Mouse (Mus musculus): ENCODE measurements at regions not wholly inside any gene's neighbourhood (a gene's known extent, or its start where the extent isn't known, plus 50 kb on each side); places are given as distances from the start of the nearest gene placed in this dataset.

DNA sequence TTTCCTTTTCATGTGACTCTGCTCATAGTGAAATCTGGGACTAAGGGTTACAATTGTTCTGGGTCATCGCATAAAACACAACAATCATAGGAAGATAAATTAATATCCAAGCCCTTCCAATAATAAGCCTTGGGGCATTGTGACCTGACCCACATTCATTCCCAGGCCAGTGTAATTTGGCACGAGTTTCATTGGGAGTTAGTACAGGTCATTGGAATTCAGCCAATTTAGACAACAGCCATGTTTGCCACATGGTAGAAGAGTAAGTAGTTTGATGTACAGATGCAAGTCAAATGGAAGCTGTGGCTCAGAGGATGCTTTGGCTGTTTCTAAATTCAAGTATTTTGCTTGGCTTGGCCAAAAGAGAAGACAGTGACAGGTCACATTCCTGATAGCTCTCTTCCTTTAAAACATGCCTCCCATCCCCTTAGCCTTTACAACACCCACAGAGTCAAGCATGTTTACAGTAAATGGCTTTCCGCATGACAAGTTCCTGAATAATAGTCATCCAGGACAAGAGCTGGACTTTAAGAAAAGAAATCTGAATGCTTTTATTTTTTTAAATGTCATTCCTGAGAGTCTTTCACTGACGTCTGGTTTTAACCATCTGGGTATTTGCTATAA is 355.5 kb upstream of the Lcorl start:
- DNase-seq (ENCODE audit: low spot score), result no peak
- H3K27ac ChIP-seq (replicated peaks; ENCODE audit: low read depth, low read length), result no peak overlapping the region
- WGBS, result 59% methylated on average over 4 of the region's 4 CpGs

DNA sequence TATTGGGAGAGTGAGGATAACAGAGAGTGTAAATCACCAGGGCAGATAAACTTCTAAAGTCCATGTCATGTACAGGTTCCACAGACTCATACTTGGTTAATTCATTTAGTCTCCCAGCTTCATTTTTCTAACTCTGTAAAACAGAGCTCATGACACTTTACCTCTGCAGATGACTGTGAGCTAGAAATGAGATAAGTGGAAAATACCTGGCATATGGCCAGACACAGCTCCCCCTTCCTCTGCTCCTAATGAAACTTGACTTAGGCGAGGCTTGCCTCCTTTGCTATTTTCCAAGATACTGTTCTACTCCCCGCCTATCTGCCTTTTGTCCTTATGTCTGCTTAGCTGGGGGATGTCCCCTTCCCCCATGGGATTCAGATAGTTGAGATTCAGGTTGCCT is 351.7 kb upstream of the Lcorl start:
- Histone ChIP-seq H3K9me3 (ENCODE audit: control insufficient read depth, low read length) (no peaks in the 10 kb centered on the region), H3K4me2 (replicated peaks; ENCODE audit: low read depth, low read length, severe bottlenecking) (no peak overlapping the region), H3K27me3 (ENCODE audit: control insufficient read depth, insufficient read depth, low read length) (no peaks in the 10 kb centered on the region), H3K36me3 (ENCODE audit: control insufficient read depth, insufficient read depth, low read length) (no peaks in the 10 kb centered on the region), H3K4me1 (ENCODE audit: control insufficient read depth, insufficient read depth, low read length) (no peaks in the 10 kb centered on the region), H3K9ac (ENCODE audit: low read depth, low read length, severe bottlenecking) (no peak overlapping the region), H3K4me3 (replicated peaks; ENCODE audit: low read length) (no peak overlapping the region), H3K27ac (replicated peaks; ENCODE audit: low read depth, low read length) (no peak overlapping the region)
- no peak for TF ChIP-seq POLR2A (IDR thresholded peaks at IDR 0.05; ENCODE audit: borderline replicate concordance, extremely low read depth, insufficient read depth, insufficient read length)
- 66% methylated on average over 2 of the region's 2 CpGs for WGBS
- DNase-seq (ENCODE audit: low spot score) (no peak), ATAC-seq (ENCODE audit: low FRiP score, low read depth) (no peak)

More for the DNA sequence above, 355.5 kb upstream of the Lcorl start:
- no peaks in the 10 kb centered on the region for H3K36me3 ChIP-seq (ENCODE audit: control insufficient read depth, insufficient read depth, low read length)
- H3K27me3 ChIP-seq (ENCODE audit: control insufficient read depth, insufficient read depth, low read length), result no peaks in the 10 kb centered on the region
- no peak for TF ChIP-seq POLR2A (IDR thresholded peaks at IDR 0.05; ENCODE audit: borderline replicate concordance, extremely low read depth, insufficient read depth, insufficient read length)
- H3K4me3 ChIP-seq (replicated peaks; ENCODE audit: low read length), result no peak overlapping the region
- no peak for ATAC-seq (ENCODE audit: low FRiP score, low read depth)
- H3K9me3 ChIP-seq (ENCODE audit: control insufficient read depth, low read length), result no peaks in the 10 kb centered on the region
- no peaks in the 10 kb centered on the region for H3K4me1 ChIP-seq (ENCODE audit: control insufficient read depth, insufficient read depth, low read length)
- H3K9ac ChIP-seq (ENCODE audit: low read depth, low read length, severe bottlenecking), result no peak overlapping the region
- no peak overlapping the region for H3K4me2 ChIP-seq (replicated peaks; ENCODE audit: low read depth, low read length, severe bottlenecking)

- H3K4me3 ChIP-seq (replicated peaks; ENCODE audit: low read length), result no peak overlapping the region
- no peak overlapping the region for H3K27ac ChIP-seq (replicated peaks; ENCODE audit: low read depth, low read length)
- H3K9ac ChIP-seq (ENCODE audit: low read depth, low read length, severe bottlenecking), result no peak overlapping the region
- DNase-seq (ENCODE audit: low spot score) (no peak), ATAC-seq (ENCODE audit: low FRiP score, low read depth) (no peak)
- no peaks in the 10 kb centered on the region for H3K4me1 ChIP-seq (ENCODE audit: control insufficient read depth, insufficient read depth, low read length)
- H3K36me3 ChIP-seq (ENCODE audit: control insufficient read depth, insufficient read depth, low read length), result no peaks in the 10 kb centered on the region
- TF ChIP-seq POLR2A (IDR thresholded peaks at IDR 0.05; ENCODE audit: borderline replicate concordance, extremely low read depth, insufficient read depth, insufficient read length), result no peak
- no peak overlapping the region for H3K4me2 ChIP-seq (replicated peaks; ENCODE audit: low read depth, low read length, severe bottlenecking)
- H3K27me3 ChIP-seq (ENCODE audit: control insufficient read depth, insufficient read depth, low read length), result no peaks in the 10 kb centered on the region
- WGBS, result 72% methylated on average over 4 of the region's 4 CpGs
- no peaks in the 10 kb centered on the region for H3K9me3 ChIP-seq (ENCODE audit: control insufficient read depth, low read length)
These were observed 346.3 kb upstream of the Lcorl start for GRCm38 (mm10) chr5:46203744-46204143.

GRCm38 (mm10) chr5:46202457-46202772 is 345.0 kb upstream of the Lcorl start:
- no peak overlapping the region for H3K4me2 ChIP-seq (replicated peaks; ENCODE audit: low read depth, low read length, severe bottlenecking)
- no peak overlapping the region for H3K27ac ChIP-seq (replicated peaks; ENCODE audit: low read depth, low read length)
- no peak overlapping the region for H3K9ac ChIP-seq (ENCODE audit: low read depth, low read length, severe bottlenecking)
- ATAC-seq (ENCODE audit: low FRiP score, low read depth), result no peak
- 72% methylated on average over 2 of the region's 2 CpGs for WGBS
- DNase-seq (ENCODE audit: low spot score), result no peak
- H3K9me3 ChIP-seq (ENCODE audit: control insufficient read depth, low read length), result no peaks in the 10 kb centered on the region
- TF ChIP-seq POLR2A (IDR thresholded peaks at IDR 0.05; ENCODE audit: borderline replicate concordance, extremely low read depth, insufficient read depth, insufficient read length), result no peak
- H3K36me3 ChIP-seq (ENCODE audit: control insufficient read depth, insufficient read depth, low read length), result no peaks in the 10 kb centered on the region
- H3K4me3 ChIP-seq (replicated peaks; ENCODE audit: low read length), result no peak overlapping the region
- no peaks in the 10 kb centered on the region for H3K27me3 ChIP-seq (ENCODE audit: control insufficient read depth, insufficient read depth, low read length)
- no peaks in the 10 kb centered on the region for H3K4me1 ChIP-seq (ENCODE audit: control insufficient read depth, insufficient read depth, low read length)

DNA sequence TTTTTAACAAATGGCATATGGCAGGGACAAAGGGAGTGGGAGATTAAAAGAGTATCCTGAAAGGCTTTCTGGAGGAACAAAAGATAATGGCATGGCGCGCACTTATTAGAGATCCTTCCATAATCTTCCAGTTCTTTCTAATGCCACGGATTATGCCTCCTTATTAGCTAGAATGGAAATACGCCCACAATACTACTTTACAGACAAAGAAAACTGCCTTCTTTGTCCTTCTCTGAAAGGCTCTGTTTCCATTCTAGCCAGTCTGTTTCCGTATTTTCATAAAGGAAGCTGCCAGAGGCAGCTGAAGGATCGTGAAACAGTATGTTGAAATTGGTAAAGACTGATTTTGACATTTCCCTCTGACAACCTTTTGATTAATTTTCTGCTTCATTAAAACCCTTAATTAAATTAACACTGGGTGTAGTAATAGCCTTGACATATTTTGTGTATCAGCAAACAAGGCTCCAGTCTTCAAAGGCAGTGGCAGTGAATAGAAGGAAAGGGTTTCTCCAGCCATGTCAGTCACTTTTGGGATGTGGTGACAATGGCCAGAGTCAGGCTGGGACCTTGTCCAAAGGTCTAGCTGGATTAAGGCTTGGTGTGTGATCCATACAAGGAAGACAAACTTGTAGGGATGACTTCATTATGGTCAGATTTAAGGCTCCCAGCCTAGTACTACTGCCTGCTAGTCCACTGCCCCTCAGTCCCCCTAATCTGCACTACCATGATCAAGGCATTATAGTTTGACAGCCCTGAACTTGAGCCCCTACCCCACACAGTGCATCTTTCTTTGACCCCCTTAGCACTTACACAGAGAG is 344.4 kb upstream of the Lcorl start:
- TF ChIP-seq POLR2A (IDR thresholded peaks at IDR 0.05; ENCODE audit: borderline replicate concordance, extremely low read depth, insufficient read depth, insufficient read length), result no peak
- Histone ChIP-seq H3K27ac (replicated peaks; ENCODE audit: low read depth, low read length) (no peak overlapping the region), H3K9ac (ENCODE audit: low read depth, low read length, severe bottlenecking) (no peak overlapping the region), H3K4me3 (replicated peaks; ENCODE audit: low read length) (no peak overlapping the region), H3K4me2 (replicated peaks; ENCODE audit: low read depth, low read length, severe bottlenecking) (no peak overlapping the region), H3K9me3 (ENCODE audit: control insufficient read depth, low read length) (no peaks in the 10 kb centered on the region), H3K4me1 (ENCODE audit: control insufficient read depth, insufficient read depth, low read length) (no peaks in the 10 kb centered on the region), H3K27me3 (ENCODE audit: control insufficient read depth, insufficient read depth, low read length) (no peaks in the 10 kb centered on the region), H3K36me3 (ENCODE audit: control insufficient read depth, insufficient read depth, low read length) (no peaks in the 10 kb centered on the region)
- DNase-seq (ENCODE audit: low spot score) (no peak), ATAC-seq (ENCODE audit: low FRiP score, low read depth) (no peak)
- 70% methylated on average over 6 of the region's 6 CpGs for WGBS
